Mouse (Mus musculus) thymus, adult 2 months (tissue): ENCODE results near the gene Gata5.
A peak's percentile ranks its signal among the peaks of the same experiment; 100 is the strongest.

ENCODE experiments used
- CTCF ChIP-seq: fragments of 200-500 bp; IDR thresholded peaks from 2 replicates; pipeline ENCODE4 v1.5.1; 2012; ENCODE audit warnings: mild to moderate bottlenecking, control low read depth, low read length, moderate library complexity, borderline replicate concordance; ENCODE audit not compliant: control insufficient read depth, poor library complexity, insufficient read depth; ENCODE audit errors: extremely low read depth
- POLR2A ChIP-seq: fragments of 200-500 bp; IDR thresholded peaks from 2 replicates; pipeline ENCODE4 v1.6.1; 2012; ENCODE audit warnings: mild to moderate bottlenecking, low read length, control low read depth, moderate library complexity; ENCODE audit not compliant: control insufficient read depth, poor library complexity, insufficient read depth; ENCODE audit errors: extremely low read depth

DNA sequence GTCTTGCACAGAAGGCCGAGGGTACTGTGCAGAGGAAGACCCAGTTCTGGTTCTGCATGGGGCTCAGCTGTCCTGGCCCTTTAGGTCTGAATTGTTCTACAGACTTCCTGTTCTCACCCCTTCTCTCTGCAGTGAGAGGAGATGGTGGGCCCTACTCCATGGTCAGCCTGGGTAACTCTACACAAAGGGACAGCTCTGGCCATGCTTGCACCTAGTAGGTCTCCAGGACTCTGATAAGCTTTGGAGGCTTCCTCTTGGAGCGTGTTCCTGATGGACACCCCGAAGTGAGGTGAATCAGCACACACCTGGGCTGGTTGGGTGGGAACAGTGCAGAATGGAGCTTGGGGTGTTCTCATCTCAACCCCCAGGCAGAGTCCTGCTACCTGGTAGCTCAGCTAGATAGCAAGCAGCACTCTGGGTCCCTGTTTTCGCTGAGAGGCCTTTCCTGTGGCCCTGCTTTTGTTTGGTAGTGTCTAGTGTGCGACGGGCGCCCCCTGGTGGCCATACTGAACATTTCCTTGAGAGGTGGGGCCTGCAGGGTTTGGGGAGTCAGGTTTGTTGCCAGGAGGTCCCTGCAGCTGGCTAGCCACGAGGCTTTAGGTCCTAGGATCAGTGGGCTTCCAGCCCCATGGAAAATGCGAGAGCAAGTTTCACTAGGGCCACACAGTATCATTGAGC, 12.5 kb upstream of the Gata5 start:
- TF ChIP-seq POLR2A (no peak), CTCF (peak; percentile 91)
